Mouse (Mus musculus) cerebellum, adult 11-12 months (tissue): Measurements from ENCODE around the gene Crb2.

ENCODE experiments used
- DNase-seq: peaks from one replicate; pipeline ENCODE4 v3.0.0; 2022

Crb2 gene

GRCm38 (mm10) chr2:37767080-37767547 lies 8.9 kb upstream of the Crb2 start:
- DNase-seq, result no peak

DNA sequence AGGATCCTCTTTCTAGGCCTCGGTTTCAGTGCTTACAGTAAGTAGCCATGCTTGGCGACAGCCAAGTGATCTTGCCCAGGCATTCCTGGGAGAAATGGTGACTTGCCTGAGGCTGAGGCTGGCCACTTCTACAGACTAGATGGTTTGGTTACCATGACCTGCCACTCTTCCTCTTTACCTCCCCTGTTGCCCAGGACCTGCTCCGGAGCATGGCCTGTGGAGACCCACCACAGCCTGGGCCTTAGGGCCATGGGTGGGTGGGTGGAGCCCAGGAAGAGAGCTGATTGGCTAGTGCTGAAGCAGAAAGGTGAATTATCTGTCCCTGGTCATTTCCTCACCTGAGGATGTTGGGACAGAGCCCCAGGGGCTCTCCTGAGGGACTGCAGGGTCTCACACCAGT lies 8.3 kb upstream of the Crb2 start:
- DNase-seq, result no peak

- DNase-seq, result peak; percentile 55
These were observed 7.1 kb upstream of the Crb2 start for GRCm38 (mm10) chr2:37768903-37769302.

- DNase-seq, result no peak
These were observed 6.3 kb upstream of the Crb2 start for GRCm38 (mm10) chr2:37769793-37770192.

- peak; percentile 87 for DNase-seq
These were observed 4.3 kb upstream of the Crb2 start for GRCm38 (mm10) chr2:37771618-37772285.

GRCm38 (mm10) chr2:37774571-37774970 lies 1.5 kb upstream of the Crb2 start:
- no peak for DNase-seq

- DNase-seq, result no peak
These were observed 762 bp downstream of the Crb2 start for GRCm38 (mm10) chr2:37776611-37777411.

DNA sequence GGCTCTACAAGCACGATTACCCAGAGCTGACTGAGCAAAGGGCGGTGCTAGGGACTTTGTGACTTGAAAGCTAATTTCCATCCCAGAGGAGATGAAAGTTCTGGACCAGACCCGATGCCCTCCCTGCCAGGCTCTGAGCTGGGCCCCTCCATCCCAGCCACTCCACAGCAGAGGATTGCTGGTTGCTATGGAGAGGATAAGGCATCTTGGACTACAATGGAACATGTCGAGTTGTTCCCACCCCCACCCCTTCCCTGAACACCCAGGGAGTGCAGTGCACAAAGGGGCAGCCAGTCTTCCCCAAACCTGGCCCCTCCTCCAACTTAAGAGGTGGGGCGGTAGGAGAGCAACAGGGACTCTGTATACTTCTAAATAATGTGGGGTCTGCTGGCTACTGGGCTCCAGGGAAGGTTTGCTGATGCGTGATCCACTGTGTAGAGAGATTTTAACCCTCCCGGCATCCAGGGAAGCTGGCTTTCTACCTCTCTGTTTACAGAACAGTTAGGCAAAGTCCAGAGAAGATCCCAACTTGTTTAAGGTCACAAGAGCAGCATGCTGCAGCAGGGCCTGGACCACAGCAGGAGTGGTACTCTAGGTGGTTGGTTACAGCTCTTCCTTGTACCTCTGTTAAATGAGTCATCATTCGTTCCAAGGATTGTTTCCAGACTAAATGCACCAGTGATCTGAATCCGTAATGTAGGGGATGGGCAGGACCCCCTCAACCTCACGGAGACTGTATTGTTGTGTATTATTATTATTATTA lies 2.1 kb downstream of the Crb2 start:
- no peak for DNase-seq

DNA sequence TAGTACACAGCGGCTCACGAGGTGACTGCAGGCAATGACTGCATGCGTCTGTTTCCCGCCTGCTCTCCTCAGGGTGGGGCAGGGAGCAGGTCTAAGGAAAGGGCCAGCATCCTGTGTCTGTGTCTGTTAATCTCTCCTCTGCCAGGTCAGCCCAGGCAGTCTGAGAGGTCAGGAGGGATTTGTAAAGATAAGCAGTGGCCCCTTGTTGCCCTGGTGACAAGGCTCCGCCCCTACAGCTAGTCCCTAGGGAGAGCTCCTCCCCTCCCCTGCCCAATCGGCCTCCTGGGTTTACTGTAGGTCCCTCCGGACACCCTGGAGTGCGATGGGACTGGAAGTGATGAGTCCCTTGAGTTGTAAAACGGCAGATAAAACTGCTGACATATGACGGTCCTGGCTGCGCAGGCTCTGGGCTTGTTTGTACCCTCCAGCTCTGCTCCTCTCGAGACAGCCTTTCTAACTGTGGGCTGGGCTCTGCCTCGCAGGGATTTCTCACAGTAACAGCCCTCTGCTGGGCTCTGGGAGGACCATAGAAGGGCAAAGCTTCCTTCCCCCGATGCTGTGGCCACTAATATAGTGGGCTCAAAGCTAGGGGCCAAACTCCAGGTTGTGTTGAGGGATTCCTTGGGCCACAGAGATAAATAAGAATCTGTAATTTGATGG lies 4.4 kb downstream of the Crb2 start:
- no peak for DNase-seq

DNA sequence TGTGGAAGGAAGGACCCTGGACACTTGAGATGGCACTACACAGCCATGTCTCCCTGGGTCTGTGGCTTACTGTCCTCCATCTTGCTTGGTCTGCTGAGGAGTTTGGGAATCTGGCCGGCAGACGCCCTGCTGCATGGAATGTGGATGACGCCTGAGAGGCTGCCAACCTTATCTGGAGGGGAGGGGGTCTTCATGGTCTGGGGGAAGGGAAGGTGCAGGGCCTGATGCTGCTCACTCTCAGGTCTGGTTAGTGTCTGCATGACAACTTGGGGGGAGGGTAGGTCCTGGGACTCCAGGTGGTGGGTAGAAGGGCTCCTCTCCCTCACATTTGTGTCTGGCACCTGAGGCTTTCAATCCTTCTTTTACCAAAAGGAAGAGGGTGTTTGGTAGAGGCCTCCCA lies 5.4 kb downstream of the Crb2 start:
- DNase-seq, result no peak

DNA sequence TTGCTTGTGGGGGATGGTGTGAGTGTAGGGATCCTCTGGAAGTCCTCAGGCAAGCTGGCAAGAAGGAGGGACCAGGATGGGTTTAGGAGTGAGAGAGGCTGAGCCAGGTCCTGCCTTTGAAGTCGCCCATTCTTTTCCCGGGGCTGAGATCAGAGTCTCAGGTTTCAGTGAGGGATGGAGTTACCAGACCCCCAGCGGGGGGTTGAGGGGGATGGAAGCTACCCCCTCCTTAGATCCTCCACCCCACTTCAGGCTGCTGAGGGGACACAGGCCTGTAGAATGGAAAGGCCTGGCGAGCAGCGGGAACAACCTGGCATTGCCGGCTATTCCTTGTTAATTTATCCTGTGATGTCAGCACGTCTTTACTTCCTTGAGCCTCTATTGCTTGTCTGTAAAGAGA lies 6.0 kb downstream of the Crb2 start:
- DNase-seq, result no peak

GRCm38 (mm10) chr2:37784473-37784872 lies 8.4 kb downstream of the Crb2 start:
- DNase-seq, result no peak

GRCm38 (mm10) chr2:37786461-37786860 lies 10.4 kb downstream of the Crb2 start:
- DNase-seq, result no peak

- peak; percentile 74 for DNase-seq
These were observed 12.3 kb downstream of the Crb2 start for GRCm38 (mm10) chr2:37788176-37788962.

- DNase-seq, result peak; percentile 52
These were observed 13.0 kb downstream of the Crb2 start for GRCm38 (mm10) chr2:37789029-37789428.

- DNase-seq, result peak; percentile 62
These were observed 13.9 kb downstream of the Crb2 start for GRCm38 (mm10) chr2:37789995-37790394.

- DNase-seq, result peak; percentile 53
These were observed 14.7 kb downstream of the Crb2 start for GRCm38 (mm10) chr2:37790738-37791137.

GRCm38 (mm10) chr2:37791340-37791739 lies 15.3 kb downstream of the Crb2 start:
- DNase-seq, result no peak

DNA sequence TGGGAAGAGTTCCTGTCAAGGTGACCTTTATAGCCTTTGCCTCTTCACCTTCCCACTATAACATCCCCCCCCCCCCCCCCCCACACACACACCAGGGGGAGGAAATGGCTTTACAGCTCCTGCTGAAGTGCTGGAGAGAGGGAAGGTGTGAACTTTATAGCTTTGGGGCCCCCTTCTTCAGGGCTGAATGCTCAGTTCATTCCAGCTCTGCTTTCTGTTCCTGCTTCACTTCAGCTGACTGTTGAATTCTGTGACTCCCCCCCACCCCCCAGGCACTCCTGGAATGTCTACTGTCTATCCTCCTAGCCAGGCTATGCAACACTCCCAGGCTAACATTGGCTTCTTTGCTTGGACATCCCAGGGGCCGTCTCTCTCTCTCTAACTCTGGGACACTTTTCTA lies 20.0 kb downstream of the Crb2 start:
- no peak for DNase-seq

DNA sequence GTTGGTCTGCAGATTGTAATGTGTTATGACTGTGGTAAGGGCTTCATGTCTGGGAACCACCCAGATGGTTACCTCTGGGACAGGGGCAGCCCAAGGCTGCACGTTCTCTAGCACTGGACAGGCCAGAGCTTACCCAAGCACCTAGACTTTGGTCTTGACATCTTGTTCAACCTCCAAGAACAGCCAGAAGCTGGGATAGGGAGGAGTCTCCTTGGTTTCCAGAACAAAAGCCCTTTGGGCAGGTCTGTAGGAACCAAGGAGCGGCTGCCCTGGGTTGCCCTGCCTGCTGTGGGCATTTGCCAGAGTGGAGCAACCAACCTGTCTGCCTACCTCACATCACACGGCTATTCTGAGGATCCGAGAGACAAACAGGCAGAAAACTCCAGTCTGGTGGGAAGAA lies 21.0 kb downstream of the Crb2 start:
- no peak for DNase-seq

DNA sequence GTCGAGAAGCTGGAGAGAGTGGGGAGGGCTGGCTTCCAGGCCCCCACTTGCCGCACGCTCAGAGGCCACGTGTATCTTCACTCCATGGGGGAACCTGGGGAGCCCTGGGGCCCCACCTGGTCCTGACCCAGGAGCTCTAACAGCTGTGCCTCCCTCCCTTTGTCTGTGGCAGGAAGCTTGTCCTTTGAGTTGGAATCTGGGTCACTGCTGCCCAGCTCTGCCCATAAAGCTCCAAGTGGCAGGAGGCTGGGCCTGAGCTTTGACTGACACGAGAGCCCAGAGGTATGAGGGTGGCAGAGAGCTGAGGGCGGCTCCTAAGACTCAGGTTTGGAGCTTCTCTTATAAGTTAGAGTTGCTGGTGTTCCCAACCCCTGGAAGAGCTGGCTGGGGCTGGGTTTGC lies 23.1 kb downstream of the Crb2 start:
- no peak for DNase-seq

DNA sequence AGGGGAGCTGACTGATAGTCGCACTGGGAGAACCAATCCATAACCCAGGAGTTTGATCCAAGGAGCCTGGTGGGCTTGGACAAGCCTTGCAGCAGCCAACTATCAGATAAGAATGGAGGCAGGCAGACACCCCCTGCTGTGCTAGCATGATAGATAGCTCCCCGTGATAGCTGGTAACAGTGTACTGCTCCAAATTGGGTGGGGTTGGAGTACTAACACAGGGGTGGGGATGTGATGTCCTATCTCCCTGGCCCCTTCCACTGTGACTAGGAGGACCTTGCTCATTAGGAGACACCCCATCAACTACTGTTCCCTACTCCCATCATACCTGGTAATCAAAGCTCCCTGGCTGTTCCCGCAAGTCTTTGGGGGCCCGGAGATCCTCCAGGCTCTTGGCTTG lies 25.6 kb downstream of the Crb2 start:
- DNase-seq, result no peak
